Mouse (Mus musculus) ovary, adult 18-20 months (tissue): ENCODE measurements around the gene Ccng2.
A peak's percentile ranks its signal among the peaks of the same experiment; 100 is the strongest.

ENCODE experiments used
- DNase-seq: peaks from one replicate; pipeline ENCODE4 v3.0.0; 2022; ENCODE audit warnings: low spot score, mixed read lengths

The Ccng2 gene

GRCm38 (mm10) chr5:93266883-93267704, at the start of gene Ccng2:
Ccng2 (plus strand) TSS chr5:93267257.
- DNase-seq = peak; percentile 97

- DNase-seq = no peak
Observed at GRCm38 (mm10) chr5:93218375-93218774, 48.7 kb upstream of the Ccng2 start.

GRCm38 (mm10) chr5:93221661-93222060, 45.4 kb upstream of the Ccng2 start:
- DNase-seq = no peak

- no peak for DNase-seq
Observed at GRCm38 (mm10) chr5:93224549-93224948, 42.5 kb upstream of the Ccng2 start.

GRCm38 (mm10) chr5:93227157-93227556, 39.9 kb upstream of the Ccng2 start:
- DNase-seq = no peak

- no peak for DNase-seq
Observed at GRCm38 (mm10) chr5:93229527-93229926, 37.5 kb upstream of the Ccng2 start.

GRCm38 (mm10) chr5:93231721-93232120, 35.3 kb upstream of the Ccng2 start:
- DNase-seq = no peak

GRCm38 (mm10) chr5:93232838-93233237, 34.2 kb upstream of the Ccng2 start:
- no peak for DNase-seq

GRCm38 (mm10) chr5:93234130-93234529, 32.9 kb upstream of the Ccng2 start:
- DNase-seq = no peak

GRCm38 (mm10) chr5:93234605-93235004, 32.5 kb upstream of the Ccng2 start:
- no peak for DNase-seq

- DNase-seq = no peak
Observed at GRCm38 (mm10) chr5:93235888-93236287, 31.2 kb upstream of the Ccng2 start.

GRCm38 (mm10) chr5:93236541-93236940, 30.5 kb upstream of the Ccng2 start:
- DNase-seq = no peak

GRCm38 (mm10) chr5:93239590-93240544, 27.2 kb upstream of the Ccng2 start:
- no peak for DNase-seq

- no peak for DNase-seq
Observed at GRCm38 (mm10) chr5:93245280-93245679, 21.8 kb upstream of the Ccng2 start.

GRCm38 (mm10) chr5:93249940-93250578, 17.0 kb upstream of the Ccng2 start:
- no peak for DNase-seq

- peak; percentile 82 for DNase-seq
Observed at GRCm38 (mm10) chr5:93251001-93251760, 15.9 kb upstream of the Ccng2 start.

GRCm38 (mm10) chr5:93255759-93256265, 11.2 kb upstream of the Ccng2 start:
- DNase-seq = no peak

GRCm38 (mm10) chr5:93256820-93257405, 10.1 kb upstream of the Ccng2 start:
- DNase-seq = no peak

GRCm38 (mm10) chr5:93259349-93259748, 7.7 kb upstream of the Ccng2 start:
- DNase-seq = no peak

GRCm38 (mm10) chr5:93260983-93261382, 6.1 kb upstream of the Ccng2 start:
- no peak for DNase-seq

GRCm38 (mm10) chr5:93262751-93263150, 4.3 kb upstream of the Ccng2 start:
- DNase-seq = no peak
